Mouse (Mus musculus) midbrain, embryonic 12.5 days (tissue): ENCODE measurements around the gene Timp4. TPM values are rescaled to one million over a fixed set of nuclear protein-coding genes. Genes with fewer than 3 reads are reported as not detected.

Experiments used
- ATAC-seq: fragments of 200-750 bp; cut with Nextera tagmentation; 2 replicates; pipeline ENCODE4 v1.8.0; 2017; ENCODE audit warnings: low read depth, moderate TSS enrichment, moderate library complexity; ENCODE audit not compliant: low FRiP score
- H3K27ac ChIP-seq: fragments of 300-500 bp; sonication (generic); replicated peaks from 2 replicates; pipeline ENCODE4 v1.5.1; 2016; ENCODE audit warnings: mild to moderate bottlenecking
- H3K27me3 ChIP-seq: fragments of 300-500 bp; sonication (generic); 2 replicates; pipeline ENCODE4 v1.6.1; 2016; ENCODE audit warnings: mild to moderate bottlenecking
- H3K36me3 ChIP-seq: fragments of 300-500 bp; sonication (generic); 2 replicates; pipeline ENCODE4 v1.6.1; 2016
- H3K4me1 ChIP-seq: fragments of 300-500 bp; sonication (generic); 2 replicates; pipeline ENCODE4 v1.6.1; 2016
- H3K4me2 ChIP-seq: fragments of 300-500 bp; sonication (generic); replicated peaks from 2 replicates; pipeline ENCODE4 v1.6.1; 2016; ENCODE audit warnings: mild to moderate bottlenecking, moderate library complexity
- H3K4me3 ChIP-seq: fragments of 300-500 bp; sonication (generic); 2 replicates; pipeline ENCODE4 v1.5.1; 2016; ENCODE audit warnings: mild to moderate bottlenecking
- H3K9ac ChIP-seq: fragments of 300-500 bp; sonication (generic); replicated peaks from 2 replicates; pipeline ENCODE4 v1.6.1; 2016; ENCODE audit warnings: mild to moderate bottlenecking, moderate library complexity
- H3K9me3 ChIP-seq: fragments of 300-500 bp; sonication (generic); 2 replicates; pipeline ENCODE4 v1.6.1; 2016; ENCODE audit warnings: mild to moderate bottlenecking
- WGBS: fragments of 180-500 bp; shearing (Covaris S2); methylation state at CpG from one replicate; pipeline ENCODE4 v1.1.7; 2016; 5-methylcytosine and 5-hydroxymethylcytosine counted together
- polyA plus RNA-seq: library from polyadenylated mRNA; unstranded; fragments of >200 nt; fragmentation: Nextera tagmentation; extraction: Ambion mirVana; gene quantifications from 2 replicates; pipeline ENCODE4 v1.2.1, GENCODE M21; 2016

Gene Timp4
- 0.31 and 0.47 TPM in 2 replicates for polyA plus RNA-seq

- H3K9me3 ChIP-seq, result no peaks in the 10 kb centered on the region
- peak within 1 kb of the TSS; percentile 31 for H3K4me2 ChIP-seq
- no peak within 1 kb of the TSS for H3K9ac ChIP-seq
- no peak for ATAC-seq
- 26% methylated on average over 7 of the region's 10 CpGs for WGBS
- peaks cover 14% of the 10 kb centered on the region for H3K4me1 ChIP-seq
- no peak within 1 kb of the TSS for H3K4me3 ChIP-seq
- no peak within 1 kb of the TSS for H3K27ac ChIP-seq
- no peaks in the 10 kb centered on the region for H3K36me3 ChIP-seq
- peaks cover 22% of the 10 kb centered on the region for H3K27me3 ChIP-seq
Measured at GRCm38 (mm10) chr6:115252099-115252873, at the start of gene Timp4. Gene Timp4, minus strand, starts transcription at chr6:115252205.

GRCm38 (mm10) chr6:115293877-115294276 lies 41.9 kb upstream of the Timp4 start:
- Histone ChIP-seq H3K4me3 (no peak overlapping the region), H3K27ac (no peak overlapping the region), H3K27me3 (no peaks in the 10 kb centered on the region), H3K4me2 (no peak overlapping the region), H3K4me1 (no peaks in the 10 kb centered on the region), H3K9me3 (no peaks in the 10 kb centered on the region), H3K36me3 (no peaks in the 10 kb centered on the region), H3K9ac (no peak overlapping the region)
- WGBS, result 81% methylated on average over 2 of the region's 2 CpGs
- no peak for ATAC-seq

GRCm38 (mm10) chr6:115292621-115293020 lies 40.6 kb upstream of the Timp4 start:
- no peak for ATAC-seq
- WGBS, result 71% methylated on average over 6 of the region's 6 CpGs
- H3K9me3 ChIP-seq, result no peaks in the 10 kb centered on the region

GRCm38 (mm10) chr6:115291823-115292222 lies 39.8 kb upstream of the Timp4 start:
- Histone ChIP-seq H3K4me3 (no peak overlapping the region), H3K9ac (no peak overlapping the region), H3K9me3 (no peaks in the 10 kb centered on the region), H3K27me3 (no peaks in the 10 kb centered on the region), H3K27ac (no peak overlapping the region), H3K36me3 (no peaks in the 10 kb centered on the region), H3K4me2 (no peak overlapping the region), H3K4me1 (no peaks in the 10 kb centered on the region)
- ATAC-seq, result no peak
- WGBS, result 93% methylated on average over 6 of the region's 6 CpGs

More at GRCm38 (mm10) chr6:115292621-115293020, 40.6 kb upstream of the Timp4 start:
- H3K27ac ChIP-seq, result no peak overlapping the region
- no peak overlapping the region for H3K9ac ChIP-seq
- H3K4me3 ChIP-seq, result no peak overlapping the region
- H3K4me1 ChIP-seq, result no peaks in the 10 kb centered on the region
- H3K4me2 ChIP-seq, result no peak overlapping the region
- no peaks in the 10 kb centered on the region for H3K36me3 ChIP-seq
- H3K27me3 ChIP-seq, result no peaks in the 10 kb centered on the region

GRCm38 (mm10) chr6:115291068-115291467 lies 39.1 kb upstream of the Timp4 start:
- 91% methylated on average over 2 of the region's 2 CpGs for WGBS
- ATAC-seq, result no peak
- no peaks in the 10 kb centered on the region for H3K4me1 ChIP-seq

GRCm38 (mm10) chr6:115290561-115290960 lies 38.6 kb upstream of the Timp4 start:
- ATAC-seq, result no peak

More at GRCm38 (mm10) chr6:115291068-115291467, 39.1 kb upstream of the Timp4 start:
- H3K9ac ChIP-seq, result no peak overlapping the region
- no peaks in the 10 kb centered on the region for H3K27me3 ChIP-seq
- no peak overlapping the region for H3K4me2 ChIP-seq
- H3K4me3 ChIP-seq, result no peak overlapping the region
- no peak overlapping the region for H3K27ac ChIP-seq
- H3K9me3 ChIP-seq, result no peaks in the 10 kb centered on the region
- no peaks in the 10 kb centered on the region for H3K36me3 ChIP-seq

GRCm38 (mm10) chr6:115288223-115288622 lies 36.2 kb upstream of the Timp4 start:
- Histone ChIP-seq H3K9me3 (no peaks in the 10 kb centered on the region), H3K9ac (no peak overlapping the region), H3K27me3 (no peaks in the 10 kb centered on the region), H3K27ac (no peak overlapping the region), H3K4me3 (no peak overlapping the region), H3K36me3 (no peaks in the 10 kb centered on the region), H3K4me2 (no peak overlapping the region), H3K4me1 (no peaks in the 10 kb centered on the region)
- ATAC-seq, result no peak
- whole genome bisulfite sequencing, result 83% methylated on average over 3 of the region's 3 CpGs

More at GRCm38 (mm10) chr6:115290561-115290960, 38.6 kb upstream of the Timp4 start:
- Histone ChIP-seq H3K9me3 (no peaks in the 10 kb centered on the region), H3K4me1 (no peaks in the 10 kb centered on the region), H3K36me3 (no peaks in the 10 kb centered on the region), H3K4me2 (no peak overlapping the region), H3K4me3 (no peak overlapping the region), H3K27ac (no peak overlapping the region), H3K9ac (no peak overlapping the region), H3K27me3 (no peaks in the 10 kb centered on the region)
- WGBS, result 69% methylated on average over 5 of the region's 5 CpGs

GRCm38 (mm10) chr6:115286441-115286840 lies 34.4 kb upstream of the Timp4 start:
- H3K4me1 ChIP-seq, result no peaks in the 10 kb centered on the region
- H3K36me3 ChIP-seq, result no peaks in the 10 kb centered on the region
- no peaks in the 10 kb centered on the region for H3K27me3 ChIP-seq
- no peak overlapping the region for H3K9ac ChIP-seq
- H3K9me3 ChIP-seq, result no peaks in the 10 kb centered on the region
- H3K27ac ChIP-seq, result no peak overlapping the region
- H3K4me3 ChIP-seq, result no peak overlapping the region
- 87% methylated on average over 6 of the region's 6 CpGs for WGBS
- no peak overlapping the region for H3K4me2 ChIP-seq
- ATAC-seq, result no peak

- Histone ChIP-seq H3K4me3 (no peak overlapping the region), H3K9me3 (no peaks in the 10 kb centered on the region), H3K36me3 (no peaks in the 10 kb centered on the region), H3K4me1 (no peaks in the 10 kb centered on the region), H3K4me2 (no peak overlapping the region), H3K9ac (no peak overlapping the region), H3K27me3 (no peaks in the 10 kb centered on the region), H3K27ac (no peak overlapping the region)
- WGBS, result 92% methylated on average over 2 of the region's 2 CpGs
- ATAC-seq, result no peak
Measured at GRCm38 (mm10) chr6:115284153-115284552, 32.1 kb upstream of the Timp4 start.

- Histone ChIP-seq H3K9me3 (no peaks in the 10 kb centered on the region), H3K9ac (no peak overlapping the region), H3K4me1 (no peaks in the 10 kb centered on the region), H3K36me3 (no peaks in the 10 kb centered on the region), H3K27me3 (no peaks in the 10 kb centered on the region), H3K27ac (no peak overlapping the region), H3K4me3 (no peak overlapping the region), H3K4me2 (no peak overlapping the region)
- WGBS, result 80% methylated on average over 2 of the region's 2 CpGs
- ATAC-seq, result no peak
Measured at GRCm38 (mm10) chr6:115279639-115280038, 27.6 kb upstream of the Timp4 start.

GRCm38 (mm10) chr6:115278086-115278485 lies 26.1 kb upstream of the Timp4 start:
- no peak overlapping the region for H3K27ac ChIP-seq
- no peak overlapping the region for H3K4me2 ChIP-seq
- ATAC-seq, result no peak
- no peaks in the 10 kb centered on the region for H3K4me1 ChIP-seq
- no peaks in the 10 kb centered on the region for H3K9me3 ChIP-seq
- no peaks in the 10 kb centered on the region for H3K36me3 ChIP-seq
- no peaks in the 10 kb centered on the region for H3K27me3 ChIP-seq
- no peak overlapping the region for H3K9ac ChIP-seq
- no peak overlapping the region for H3K4me3 ChIP-seq
- WGBS, result 88% methylated on average over 8 of the region's 8 CpGs

GRCm38 (mm10) chr6:115275116-115275815 lies 23.3 kb upstream of the Timp4 start:
- no peak overlapping the region for H3K4me3 ChIP-seq
- no peaks in the 10 kb centered on the region for H3K9me3 ChIP-seq
- H3K9ac ChIP-seq, result no peak overlapping the region
- no peak for ATAC-seq
- H3K4me2 ChIP-seq, result no peak overlapping the region
- no peaks in the 10 kb centered on the region for H3K27me3 ChIP-seq
- WGBS, result 92% methylated on average over 10 of the region's 10 CpGs
- peaks cover 9% of the 10 kb centered on the region; the same call in 1 of the 2 replicates for H3K4me1 ChIP-seq
- no peak overlapping the region for H3K27ac ChIP-seq
- no peaks in the 10 kb centered on the region for H3K36me3 ChIP-seq
